Mouse (Mus musculus) stomach, postnatal 0 days (tissue): ENCODE data around the gene Coa3.

ENCODE experiments used
- CTCF ChIP-seq: IDR thresholded peaks from 2 replicates; pipeline ENCODE4 v1.5.1; 2016; ENCODE audit warnings: antibody characterized with exemption, low read depth, mild to moderate bottlenecking, moderate library complexity
- EP300 ChIP-seq: optimal IDR thresholded peaks from 2 replicates; pipeline ENCODE3; 2016; ENCODE audit warnings: antibody characterized with exemption

DNA sequence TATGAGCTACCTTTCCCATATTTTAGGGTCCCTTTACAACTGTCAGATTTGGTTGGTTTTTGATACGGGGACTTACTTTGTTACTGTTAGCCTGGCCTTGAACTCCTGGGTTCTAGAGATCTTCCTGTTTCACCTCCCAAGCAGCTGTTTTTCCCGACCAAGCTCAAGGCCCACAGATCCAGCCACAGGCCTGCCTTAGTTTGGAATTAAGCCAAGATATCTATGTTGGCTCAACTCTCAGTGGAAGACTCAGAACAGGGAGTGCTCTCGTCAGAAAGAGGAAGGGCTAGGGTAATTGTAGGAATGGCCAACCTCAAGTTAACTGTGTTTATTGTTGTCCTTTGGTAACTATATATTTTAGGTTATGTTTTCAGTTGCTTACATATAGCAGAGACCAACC, 33.2 kb upstream of the Coa3 start:
- TF ChIP-seq CTCF: no peak
- TF ChIP-seq EP300: no peak
